In the genomic region with DNA sequence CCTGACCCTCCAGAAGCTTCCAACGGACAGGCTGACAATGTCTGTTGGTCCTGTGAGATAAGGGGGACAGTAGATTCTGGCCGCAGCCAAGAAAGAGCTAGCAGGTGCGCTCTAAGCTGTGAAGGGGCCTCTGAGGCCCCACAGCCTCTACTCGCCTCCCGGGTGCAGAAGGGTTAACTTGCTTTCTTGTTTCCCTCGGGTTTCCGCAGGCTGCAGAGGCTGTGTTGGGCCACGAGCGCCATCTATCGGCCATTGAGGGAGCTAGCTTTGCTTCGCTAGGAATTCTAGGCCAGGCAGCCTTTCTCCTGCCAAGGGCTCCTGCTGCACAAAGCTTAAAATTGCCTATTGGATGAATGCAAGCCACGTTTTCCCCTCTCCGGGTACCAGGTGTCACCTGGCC, we compare ENCODE assay signal across 8 mouse cellular contexts. TPM values are rescaled to one million over a fixed set of nuclear protein-coding genes. Genes with fewer than 3 reads are reported as not detected.
DNase-seq lines count a peak whose midpoint lies in the region; ATAC-seq and TF ChIP-seq lines count a peak whose summit lies in the region.

No protein-coding gene starts in this region.

- peaks cover 64% of the 10 kb centered on the region for H3K27me3 ChIP-seq in forebrain, embryonic 10.5 days (ENCODE audit: poor library complexity, severe bottlenecking)
- H3K27me3 ChIP-seq in heart, embryonic 15.5 days = peaks cover 60% of the 10 kb centered on the region
- H3K27me3 ChIP-seq in liver, embryonic 14.5 days (ENCODE audit: control insufficient read depth, insufficient read depth, low read length) = peaks cover 38% of the 10 kb centered on the region
- H3K27me3 ChIP-seq in neural tube, embryonic 12.5 days (replicated peaks) = no peaks in the 10 kb centered on the region
- H3K27me3 ChIP-seq in stomach, postnatal 0 days (ENCODE audit: control insufficient read depth, insufficient read depth, low read length) = no peaks in the 10 kb centered on the region

- H3K9me3 ChIP-seq in forebrain, embryonic 10.5 days = no peaks in the 10 kb centered on the region
- no peaks in the 10 kb centered on the region for H3K9me3 ChIP-seq in heart, embryonic 15.5 days (replicated peaks)
- H3K9me3 ChIP-seq in liver, embryonic 14.5 days (ENCODE audit: control insufficient read depth, low read length) = no peaks in the 10 kb centered on the region
- H3K9me3 ChIP-seq in neural tube, embryonic 12.5 days = no peaks in the 10 kb centered on the region
- no peaks in the 10 kb centered on the region for H3K9me3 ChIP-seq in stomach, postnatal 0 days (ENCODE audit: control insufficient read depth, low read length)

- H3K9ac ChIP-seq in heart, embryonic 15.5 days = no peak overlapping the region
- H3K9ac ChIP-seq in liver, embryonic 14.5 days (replicated peaks) = no peak overlapping the region
- H3K9ac ChIP-seq in neural tube, embryonic 12.5 days = peak overlapping the region; percentile 65
- H3K9ac ChIP-seq in stomach, postnatal 0 days (ENCODE audit: low read length) = no peak overlapping the region

- under 1% methylated on average over 13 of the region's 13 CpGs for WGBS in forebrain, embryonic 10.5 days
- under 1% methylated on average over 13 of the region's 13 CpGs for WGBS in heart, embryonic 15.5 days
- under 1% methylated on average over 13 of the region's 13 CpGs for WGBS in liver, embryonic 14.5 days (ENCODE audit: insufficient replicate concordance)
- WGBS in neural tube, embryonic 12.5 days = under 1% methylated on average over 13 of the region's 13 CpGs
- 0% methylated on average over 13 of the region's 13 CpGs for WGBS in stomach, postnatal 0 days

- peaks cover 56% of the 10 kb centered on the region for H3K4me1 ChIP-seq in forebrain, embryonic 10.5 days
- H3K4me1 ChIP-seq in heart, embryonic 15.5 days (replicated peaks) = peaks cover 32% of the 10 kb centered on the region
- H3K4me1 ChIP-seq in liver, embryonic 14.5 days (replicated peaks; ENCODE audit: control insufficient read depth in 2 of 2, insufficient read depth in 2 of 2, low read length in 1 of 2) = peaks cover 2 to 16% of the 10 kb centered on the region in 2 experiments; a peak in 3 of 4 replicates
- H3K4me1 ChIP-seq in neural tube, embryonic 12.5 days = peaks cover 74% of the 10 kb centered on the region
- H3K4me1 ChIP-seq in stomach, postnatal 0 days (replicated peaks; ENCODE audit: control insufficient read depth, insufficient read depth) = peaks cover 8% of the 10 kb centered on the region; the same call in 1 of the 2 replicates

- no peak for TF ChIP-seq EP300 in liver, embryonic 14.5 days (IDR thresholded peaks at IDR 0.05; ENCODE audit: low read depth)
- no peak for TF ChIP-seq EP300 in stomach, postnatal 0 days (optimal IDR thresholded peaks at IDR 0.05)

- TF ChIP-seq CTCF in liver, embryonic 14.5 days (IDR thresholded peaks at IDR 0.05; ENCODE audit: low read depth) = peak; percentile 96
- TF ChIP-seq CTCF in stomach, postnatal 0 days (IDR thresholded peaks at IDR 0.05; ENCODE audit: low read depth) = peak; percentile 98

- no peak overlapping the region; the same call in 1 of the 2 replicates for H3K4me3 ChIP-seq in forebrain, embryonic 10.5 days
- no peak overlapping the region for H3K4me3 ChIP-seq in heart, embryonic 15.5 days
- no peak overlapping the region for H3K4me3 ChIP-seq in liver, embryonic 14.5 days (ENCODE audit: insufficient read depth in 1 of 2, low read depth in 2 of 2, low read length in 2 of 2)
- peak overlapping the region; percentile 20 for H3K4me3 ChIP-seq in neural tube, embryonic 12.5 days
- no peak overlapping the region for H3K4me3 ChIP-seq in stomach, postnatal 0 days (ENCODE audit: low read depth, low read length)

- no peak overlapping the region for H3K4me2 ChIP-seq in heart, embryonic 15.5 days
- peak overlapping the region; percentile 25; the same call in 1 of the 2 replicates for H3K4me2 ChIP-seq in liver, embryonic 14.5 days (ENCODE audit: low read depth)
- peak overlapping the region; percentile 64 for H3K4me2 ChIP-seq in neural tube, embryonic 12.5 days (replicated peaks)
- no peak overlapping the region for H3K4me2 ChIP-seq in stomach, postnatal 0 days (replicated peaks; ENCODE audit: low read depth)

- ATAC-seq in heart, embryonic 15.5 days (replicated peaks; ENCODE audit: insufficient number of reproducible peaks, insufficient read depth, low FRiP score, low read depth) = 0 out of 2 replicates have a peak, but pooled peaks have one; percentile 20
- no peak for ATAC-seq in liver, embryonic 14.5 days (ENCODE audit: insufficient read depth)
- peak; percentile 8; the same call in 1 of the 2 replicates for ATAC-seq in neural tube, embryonic 12.5 days (ENCODE audit: low FRiP score, low read depth)
- peak; percentile 57; the same call in 1 of the 2 replicates for ATAC-seq in stomach, postnatal 0 days (ENCODE audit: low FRiP score, low TSS enrichment)

- DNase-seq in CD4-positive helper T cell, adult 2 months (ENCODE audit: low read depth, low spot score) = peak; percentile 81
- peak; percentile 77 for DNase-seq in brain, embryonic 18.5 days (ENCODE audit: low read depth, low spot score)
- DNase-seq in forebrain, embryonic 10.5 days (ENCODE audit: extremely low spot score, low spot score) = peak; percentile 92
- peak; percentile 90 to 94 for DNase-seq in kidney, postnatal 36 days
- peak; percentile 61 to 71 (median 64) for DNase-seq in liver, embryonic 14.5 days (ENCODE audit: low read depth in 3 of 3, low spot score in 3 of 3)
- DNase-seq in stomach, postnatal 0 days (ENCODE audit: low spot score) = peak; percentile 90

- no peaks in the 10 kb centered on the region for H3K36me3 ChIP-seq in forebrain, embryonic 10.5 days (replicated peaks)
- no peaks in the 10 kb centered on the region for H3K36me3 ChIP-seq in heart, embryonic 15.5 days
- H3K36me3 ChIP-seq in liver, embryonic 14.5 days (replicated peaks; ENCODE audit: control insufficient read depth, insufficient read depth, low read depth) = no peaks in the 10 kb centered on the region
- peaks cover 10% of the 10 kb centered on the region for H3K36me3 ChIP-seq in neural tube, embryonic 12.5 days
- H3K36me3 ChIP-seq in stomach, postnatal 0 days (ENCODE audit: control insufficient read depth, insufficient read depth, low read length) = no peaks in the 10 kb centered on the region

- H3K27ac ChIP-seq in forebrain, embryonic 10.5 days = 0 out of 2 replicates have a peak overlapping the region, but pooled peaks have one; percentile 12
- H3K27ac ChIP-seq in heart, embryonic 15.5 days = no peak overlapping the region
- no peak overlapping the region for H3K27ac ChIP-seq in liver, embryonic 14.5 days
- peak overlapping the region; percentile 94; the same call in 1 of the 2 replicates for H3K27ac ChIP-seq in neural tube, embryonic 12.5 days
- no peak overlapping the region for H3K27ac ChIP-seq in stomach, postnatal 0 days (replicated peaks)

RNA-seq across cellular contexts. Expression of a gene that starts 1.5 kb away (rescaled TPM):
- 21.7 and 21.8 TPM in 2 replicates for polyA plus RNA-seq in forebrain, embryonic 10.5 days (2016; fragmentation: Nextera tagmentation; extraction: Ambion mirVana)
- 14.1 and 16.8 TPM in 2 replicates for polyA plus RNA-seq in heart, embryonic 15.5 days (2015; fragmentation: Nextera tagmentation; extraction: Ambion mirVana)
- polyA plus RNA-seq in liver, embryonic 14.5 days (2012; rRNA removed) = 3.6 and 4.4 TPM in 2 replicates
- 3.8 and 4.7 TPM in 2 replicates for polyA plus RNA-seq in liver, embryonic 14.5 days (2014; fragmentation: Nextera tagmentation; extraction: Ambion mirVana)
- polyA plus RNA-seq in neural tube, embryonic 12.5 days (2016; fragmentation: Nextera tagmentation; extraction: Ambion mirVana) = 66.6 and 68.0 TPM in 2 replicates
- polyA plus RNA-seq in stomach, postnatal 0 days (2015; fragmentation: Nextera tagmentation; extraction: Ambion mirVana) = 10.6 and 11.2 TPM in 2 replicates

Comparison
In these comparisons a context has a peak if more than half of its experiments do, and no peak if none do; other contexts are left out.
1. H3K27ac ChIP-seq: peak in forebrain, embryonic 10.5 days (single experiment) and neural tube, embryonic 12.5 days (single experiment); none in heart, embryonic 15.5 days (single experiment), liver, embryonic 14.5 days (single experiment) and stomach, postnatal 0 days (single experiment).
2. H3K4me2 ChIP-seq: peak in liver, embryonic 14.5 days (single experiment) and neural tube, embryonic 12.5 days (single experiment); none in heart, embryonic 15.5 days (single experiment) and stomach, postnatal 0 days (single experiment).
3. Peak in every context shown above with its lines, with median percentiles within 50 percentile points of each other: DNase-seq.